Mouse (Mus musculus): ENCODE measurements at regions not wholly inside any gene's neighbourhood (a gene's known extent, or its start where the extent isn't known, plus 50 kb on each side); places are given as distances from the start of the nearest gene placed in this dataset.

- Histone ChIP-seq H3K36me3 (ENCODE audit: control insufficient read depth, insufficient read depth, low read length) (no peaks in the 10 kb centered on the region), H3K4me1 (ENCODE audit: control insufficient read depth, insufficient read depth, low read length) (no peaks in the 10 kb centered on the region), H3K4me2 (no peak overlapping the region), H3K4me3 (ENCODE audit: low read depth, low read length) (no peak overlapping the region), H3K9me3 (ENCODE audit: control insufficient read depth, low read length) (no peaks in the 10 kb centered on the region), H3K27ac (ENCODE audit: low read depth, low read length) (no peak overlapping the region), H3K9ac (ENCODE audit: low read length) (no peak overlapping the region), H3K27me3 (ENCODE audit: control insufficient read depth, insufficient read depth, low read length) (no peaks in the 10 kb centered on the region)
- ATAC-seq (ENCODE audit: low FRiP score) = no peak
- DNase-seq (ENCODE audit: low spot score, missing footprints) = no peak
- 85% methylated on average over 1 of the region's 1 CpGs for WGBS
Observed at GRCm38 (mm10) chr5:29054393-29054792, 141.4 kb upstream of the Rnf32 start.

GRCm38 (mm10) chr5:29036636-29037035 lies 159.2 kb upstream of the Rnf32 start:
- H3K27me3 ChIP-seq (ENCODE audit: control insufficient read depth, insufficient read depth, low read length) = no peaks in the 10 kb centered on the region
- 76% methylated on average over 20 of the region's 20 CpGs for WGBS
- H3K9me3 ChIP-seq (ENCODE audit: control insufficient read depth, low read length) = no peaks in the 10 kb centered on the region
- DNase-seq (ENCODE audit: low spot score, missing footprints) (no peak), ATAC-seq (ENCODE audit: low FRiP score) (no peak)
- H3K9ac ChIP-seq (ENCODE audit: low read length) = no peak overlapping the region
- H3K27ac ChIP-seq (ENCODE audit: low read depth, low read length) = no peak overlapping the region
- no peaks in the 10 kb centered on the region for H3K4me1 ChIP-seq (ENCODE audit: control insufficient read depth, insufficient read depth, low read length)
- H3K4me2 ChIP-seq = no peak overlapping the region
- H3K4me3 ChIP-seq (ENCODE audit: low read depth, low read length) = no peak overlapping the region
- H3K36me3 ChIP-seq (ENCODE audit: control insufficient read depth, insufficient read depth, low read length) = no peaks in the 10 kb centered on the region

DNA sequence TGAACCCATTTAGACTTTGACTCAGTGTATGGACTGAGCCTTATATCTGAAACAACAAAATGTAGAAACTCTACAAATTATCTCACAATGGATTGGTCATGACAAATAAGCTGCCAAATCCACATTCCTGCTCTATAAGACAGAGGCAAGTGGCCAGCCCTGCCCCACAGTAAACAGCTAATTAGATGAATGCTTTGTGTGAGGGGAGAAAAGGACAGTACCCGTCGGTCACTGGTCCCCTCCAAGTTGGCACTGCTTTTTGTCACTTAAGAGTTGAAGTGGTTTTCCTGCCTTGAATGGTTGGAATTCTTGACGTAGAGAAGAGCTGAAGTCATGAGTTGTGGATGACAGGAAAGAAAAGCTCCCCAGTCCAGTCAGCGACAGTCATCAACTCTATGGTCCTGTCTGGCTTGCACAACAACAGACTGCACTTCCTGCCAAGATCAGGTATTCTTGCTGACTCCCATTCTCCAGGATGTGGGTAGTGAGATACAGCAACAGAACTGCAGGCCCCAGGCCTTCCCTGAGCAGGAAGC lies 162.3 kb upstream of the Rnf32 start:
- Histone ChIP-seq H3K27ac (ENCODE audit: low read depth, low read length) (no peak overlapping the region), H3K4me2 (no peak overlapping the region), H3K4me3 (ENCODE audit: low read depth, low read length) (no peak overlapping the region), H3K9me3 (ENCODE audit: control insufficient read depth, low read length) (no peaks in the 10 kb centered on the region), H3K27me3 (ENCODE audit: control insufficient read depth, insufficient read depth, low read length) (no peaks in the 10 kb centered on the region), H3K9ac (ENCODE audit: low read length) (no peak overlapping the region), H3K36me3 (ENCODE audit: control insufficient read depth, insufficient read depth, low read length) (no peaks in the 10 kb centered on the region), H3K4me1 (ENCODE audit: control insufficient read depth, insufficient read depth, low read length) (no peaks in the 10 kb centered on the region)
- DNase-seq (ENCODE audit: low spot score, missing footprints) = no peak
- ATAC-seq (ENCODE audit: low FRiP score) = no peak
- WGBS = 79% methylated on average over 4 of the region's 4 CpGs

DNA sequence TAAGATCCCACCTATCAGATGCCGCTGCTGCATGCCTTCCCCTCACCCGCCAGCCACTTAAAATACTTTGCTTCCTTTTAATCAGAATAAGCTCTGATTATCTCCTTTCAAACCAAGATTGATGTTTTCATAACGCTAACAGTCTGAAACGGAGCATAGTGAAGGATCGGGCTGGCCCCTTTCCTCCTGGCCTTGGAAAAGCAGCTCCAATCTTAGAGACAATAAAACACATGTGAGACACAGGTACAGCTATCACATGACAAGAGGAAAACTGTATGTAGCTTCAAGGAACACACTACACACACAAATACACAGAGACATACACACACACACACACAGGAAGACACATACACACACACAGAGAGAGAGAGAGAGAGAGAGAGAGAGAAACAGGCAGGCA lies 165.3 kb upstream of the Rnf32 start:
- ATAC-seq (ENCODE audit: low FRiP score) (no peak), DNase-seq (ENCODE audit: low spot score, missing footprints) (no peak)
- WGBS = 69% methylated on average over 5 of the region's 5 CpGs
- Histone ChIP-seq H3K27ac (ENCODE audit: low read depth, low read length) (no peak overlapping the region), H3K4me2 (no peak overlapping the region), H3K9me3 (ENCODE audit: control insufficient read depth, low read length) (no peaks in the 10 kb centered on the region), H3K27me3 (ENCODE audit: control insufficient read depth, insufficient read depth, low read length) (no peaks in the 10 kb centered on the region), H3K9ac (ENCODE audit: low read length) (no peak overlapping the region), H3K36me3 (ENCODE audit: control insufficient read depth, insufficient read depth, low read length) (no peaks in the 10 kb centered on the region), H3K4me3 (ENCODE audit: low read depth, low read length) (no peak overlapping the region), H3K4me1 (ENCODE audit: control insufficient read depth, insufficient read depth, low read length) (no peaks in the 10 kb centered on the region)

DNA sequence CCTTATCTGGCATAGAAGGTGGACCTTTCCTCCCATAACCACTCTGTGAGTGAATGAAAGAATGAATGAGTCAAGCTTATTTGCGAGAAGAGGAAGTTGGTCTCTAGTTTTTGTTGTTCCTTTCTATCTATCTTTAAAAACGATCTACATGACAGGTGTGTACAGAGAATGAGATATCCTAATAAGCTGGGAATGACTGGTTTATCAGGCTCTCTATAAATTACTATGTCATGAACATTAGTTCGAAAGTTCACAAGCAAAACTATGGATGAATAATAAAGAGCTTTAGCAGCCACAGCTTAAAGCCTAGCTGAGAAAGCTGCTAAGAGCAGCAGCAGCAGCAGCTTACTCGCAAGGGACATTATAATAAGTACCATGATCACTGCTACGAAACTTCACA lies 165.8 kb upstream of the Rnf32 start:
- Histone ChIP-seq H3K27ac (ENCODE audit: low read depth, low read length) (no peak overlapping the region), H3K36me3 (ENCODE audit: control insufficient read depth, insufficient read depth, low read length) (no peaks in the 10 kb centered on the region), H3K9ac (ENCODE audit: low read length) (no peak overlapping the region), H3K9me3 (ENCODE audit: control insufficient read depth, low read length) (no peaks in the 10 kb centered on the region), H3K4me2 (no peak overlapping the region), H3K4me1 (ENCODE audit: control insufficient read depth, insufficient read depth, low read length) (no peaks in the 10 kb centered on the region), H3K4me3 (ENCODE audit: low read depth, low read length) (no peak overlapping the region), H3K27me3 (ENCODE audit: control insufficient read depth, insufficient read depth, low read length) (no peaks in the 10 kb centered on the region)
- DNase-seq (ENCODE audit: low spot score, missing footprints) = no peak
- WGBS = 76% methylated on average over 5 of the region's 5 CpGs
- no peak for ATAC-seq (ENCODE audit: low FRiP score)

DNA sequence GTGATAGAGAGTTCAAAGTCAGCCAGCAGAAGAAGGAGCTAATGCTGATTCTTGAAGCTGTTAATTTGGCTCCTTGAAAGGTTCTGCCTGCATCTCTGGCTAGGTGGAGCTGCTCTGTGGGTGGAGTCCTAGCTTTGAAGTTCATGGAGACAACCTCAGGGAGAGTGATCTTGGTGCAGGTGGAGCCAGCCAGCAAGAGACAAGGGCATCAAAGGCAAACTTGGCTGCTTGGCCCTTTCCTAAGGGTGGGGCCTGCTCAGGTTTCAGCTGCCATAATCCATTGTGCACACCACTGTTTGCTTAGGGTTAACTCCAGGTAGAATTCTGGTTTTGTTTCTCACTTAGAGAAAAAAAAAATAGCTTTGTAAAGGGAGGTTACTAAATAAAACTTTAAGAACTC lies 170.7 kb upstream of the Rnf32 start:
- Histone ChIP-seq H3K36me3 (ENCODE audit: control insufficient read depth, insufficient read depth, low read length) (no peaks in the 10 kb centered on the region), H3K9ac (ENCODE audit: low read length) (no peak overlapping the region), H3K27ac (ENCODE audit: low read depth, low read length) (no peak overlapping the region), H3K9me3 (ENCODE audit: control insufficient read depth, low read length) (no peaks in the 10 kb centered on the region), H3K27me3 (ENCODE audit: control insufficient read depth, insufficient read depth, low read length) (no peaks in the 10 kb centered on the region), H3K4me2 (no peak overlapping the region), H3K4me1 (ENCODE audit: control insufficient read depth, insufficient read depth, low read length) (no peaks in the 10 kb centered on the region), H3K4me3 (ENCODE audit: low read depth, low read length) (no peak overlapping the region)
- ATAC-seq (ENCODE audit: low FRiP score) (no peak), DNase-seq (ENCODE audit: low spot score, missing footprints) (no peak)

DNA sequence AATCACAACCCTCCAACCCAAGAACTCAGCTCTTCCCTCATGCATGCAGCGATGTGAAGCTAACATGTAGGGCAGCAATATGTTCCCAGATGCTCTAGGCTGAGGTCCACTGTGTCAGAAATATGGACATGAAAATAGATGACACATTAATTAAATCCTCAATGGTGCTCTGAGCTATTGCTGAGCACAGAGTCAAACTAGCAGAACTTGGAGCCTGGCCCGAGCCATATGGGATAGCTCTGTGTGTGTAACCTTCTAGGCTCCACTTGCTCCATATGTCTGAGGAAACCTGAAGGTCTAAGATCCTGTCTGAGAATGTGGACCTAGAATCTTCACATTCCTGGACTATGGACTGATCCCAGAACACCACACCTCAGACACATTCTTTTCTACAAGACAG lies 203.0 kb upstream of the Rnf32 start:
- DNase-seq (ENCODE audit: low spot score, missing footprints) = no peak
- Histone ChIP-seq H3K4me1 (ENCODE audit: control insufficient read depth, insufficient read depth, low read length) (no peaks in the 10 kb centered on the region), H3K27ac (ENCODE audit: low read depth, low read length) (no peak overlapping the region), H3K27me3 (ENCODE audit: control insufficient read depth, insufficient read depth, low read length) (no peaks in the 10 kb centered on the region), H3K36me3 (ENCODE audit: control insufficient read depth, insufficient read depth, low read length) (no peaks in the 10 kb centered on the region), H3K4me2 (no peak overlapping the region), H3K9me3 (ENCODE audit: control insufficient read depth, low read length) (no peaks in the 10 kb centered on the region), H3K9ac (ENCODE audit: low read length) (no peak overlapping the region), H3K4me3 (ENCODE audit: low read depth, low read length) (no peak overlapping the region)
- 89% methylated on average over 2 of the region's 2 CpGs for WGBS
- no peak for ATAC-seq (ENCODE audit: low FRiP score)

DNA sequence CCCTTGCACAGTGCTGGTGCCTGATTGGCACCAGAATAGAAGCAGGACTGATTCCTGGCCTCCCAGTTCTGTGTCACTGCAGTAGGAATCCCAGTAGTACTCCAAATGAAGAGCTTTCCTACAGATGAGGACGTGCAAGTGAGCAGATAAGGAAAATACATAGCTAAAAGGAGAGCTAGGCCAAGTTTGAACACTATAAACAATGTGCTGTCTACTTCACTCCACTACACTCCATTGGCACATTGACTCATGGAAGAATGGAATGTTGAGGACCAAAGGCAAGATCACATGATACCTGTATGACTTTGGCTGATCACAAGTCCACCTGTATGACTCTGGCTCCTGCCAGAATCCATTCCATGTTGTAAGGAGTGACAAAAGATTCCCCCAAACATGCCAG lies 215.9 kb upstream of the Rnf32 start:
- no peak overlapping the region for H3K27ac ChIP-seq (ENCODE audit: low read depth, low read length)
- DNase-seq (ENCODE audit: low spot score, missing footprints) (no peak), ATAC-seq (ENCODE audit: low FRiP score) (no peak)
- H3K27me3 ChIP-seq (ENCODE audit: control insufficient read depth, insufficient read depth, low read length) = no peaks in the 10 kb centered on the region
- no peaks in the 10 kb centered on the region for H3K4me1 ChIP-seq (ENCODE audit: control insufficient read depth, insufficient read depth, low read length)
- H3K9ac ChIP-seq (ENCODE audit: low read length) = no peak overlapping the region
- H3K4me3 ChIP-seq (ENCODE audit: low read depth, low read length) = no peak overlapping the region
- H3K9me3 ChIP-seq (ENCODE audit: control insufficient read depth, low read length) = no peaks in the 10 kb centered on the region
- no peaks in the 10 kb centered on the region for H3K36me3 ChIP-seq (ENCODE audit: control insufficient read depth, insufficient read depth, low read length)
- H3K4me2 ChIP-seq = no peak overlapping the region
- WGBS = 66% methylated on average over 1 of the region's 1 CpGs

DNA sequence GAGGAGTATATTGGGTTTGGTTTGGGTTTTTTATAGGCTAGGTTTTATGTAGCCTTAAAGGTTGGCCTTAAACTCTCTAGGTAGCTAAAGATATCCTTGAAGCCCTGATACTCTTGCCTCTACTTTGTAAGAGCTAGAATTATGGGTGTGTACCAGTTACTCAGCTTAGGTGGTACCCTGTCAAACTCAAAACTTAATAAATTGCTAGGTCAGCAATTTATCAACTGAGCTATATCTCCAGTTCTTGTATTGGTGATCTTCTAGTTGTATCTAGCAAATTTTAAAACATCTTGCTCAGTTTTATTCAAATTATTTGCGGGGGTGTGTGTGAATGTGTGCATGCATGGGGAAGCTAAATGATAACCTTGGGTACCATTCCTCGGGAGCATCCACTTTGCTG lies 225.4 kb upstream of the Rnf32 start:
- ATAC-seq (ENCODE audit: low FRiP score) (no peak), DNase-seq (ENCODE audit: low spot score, missing footprints) (no peak)
- Histone ChIP-seq H3K36me3 (ENCODE audit: control insufficient read depth, insufficient read depth, low read length) (no peaks in the 10 kb centered on the region), H3K4me1 (ENCODE audit: control insufficient read depth, insufficient read depth, low read length) (no peaks in the 10 kb centered on the region), H3K27me3 (ENCODE audit: control insufficient read depth, insufficient read depth, low read length) (no peaks in the 10 kb centered on the region), H3K9me3 (ENCODE audit: control insufficient read depth, low read length) (no peaks in the 10 kb centered on the region), H3K4me3 (ENCODE audit: low read depth, low read length) (no peak overlapping the region), H3K27ac (ENCODE audit: low read depth, low read length) (no peak overlapping the region), H3K9ac (ENCODE audit: low read length) (no peak overlapping the region), H3K4me2 (no peak overlapping the region)
- 85% methylated on average over 2 of the region's 2 CpGs for WGBS

GRCm38 (mm10) chr5:28955036-28955435 lies 240.8 kb upstream of the Rnf32 start:
- H3K4me1 ChIP-seq (ENCODE audit: control insufficient read depth, insufficient read depth, low read length) = no peaks in the 10 kb centered on the region
- no peaks in the 10 kb centered on the region for H3K9me3 ChIP-seq (ENCODE audit: control insufficient read depth, low read length)
- H3K4me3 ChIP-seq (ENCODE audit: low read depth, low read length) = no peak overlapping the region
- no peak for DNase-seq (ENCODE audit: low spot score, missing footprints)
- no peaks in the 10 kb centered on the region for H3K36me3 ChIP-seq (ENCODE audit: control insufficient read depth, insufficient read depth, low read length)
- H3K27me3 ChIP-seq (ENCODE audit: control insufficient read depth, insufficient read depth, low read length) = no peaks in the 10 kb centered on the region
- ATAC-seq (ENCODE audit: low FRiP score) = no peak
- H3K4me2 ChIP-seq = no peak overlapping the region
- no peak overlapping the region for H3K27ac ChIP-seq (ENCODE audit: low read depth, low read length)
- no peak overlapping the region for H3K9ac ChIP-seq (ENCODE audit: low read length)

Data from midbrain, embryonic 11.5 days (tissue).